Mouse (Mus musculus): ENCODE data around the gene Actc1. TPM values are rescaled to one million over a fixed set of nuclear protein-coding genes. Genes with fewer than 3 reads are reported as not detected.

Gene Actc1
- polyA plus RNA-seq, 1 experiment from 2014 or later: 52.9 TPM

GRCm38 (mm10) chr2:114047960-114048611, 5.3 kb downstream of the Actc1 start:
- ATAC-seq (ENCODE audit: insufficient read depth, low FRiP score, low read depth): no peak
- Histone ChIP-seq H3K27me3 (replicated peaks) (no peaks in the 10 kb centered on the region), H3K9ac (no peak overlapping the region), H3K36me3 (no peaks in the 10 kb centered on the region), H3K4me2 (no peak overlapping the region), H3K4me3 (replicated peaks) (no peak overlapping the region), H3K27ac (no peak overlapping the region), H3K4me1 (no peaks in the 10 kb centered on the region), H3K9me3 (no peaks in the 10 kb centered on the region)
- WGBS: 78% methylated on average over 5 of the region's 5 CpGs

GRCm38 (mm10) chr2:114046151-114046664, 7.1 kb downstream of the Actc1 start:
- no peak overlapping the region for H3K27ac ChIP-seq
- no peaks in the 10 kb centered on the region for H3K27me3 ChIP-seq (replicated peaks)
- H3K4me1 ChIP-seq: no peaks in the 10 kb centered on the region
- 89% methylated on average over 5 of the region's 5 CpGs for WGBS
- no peak overlapping the region for H3K4me3 ChIP-seq (replicated peaks)
- no peak overlapping the region for H3K9ac ChIP-seq
- ATAC-seq (ENCODE audit: insufficient read depth, low FRiP score, low read depth): no peak
- H3K9me3 ChIP-seq: no peaks in the 10 kb centered on the region
- no peaks in the 10 kb centered on the region for H3K36me3 ChIP-seq
- H3K4me2 ChIP-seq: no peak overlapping the region

- Histone ChIP-seq H3K27ac (no peak overlapping the region), H3K4me3 (replicated peaks) (no peak overlapping the region), H3K4me2 (no peak overlapping the region), H3K9me3 (no peaks in the 10 kb centered on the region), H3K27me3 (replicated peaks) (no peaks in the 10 kb centered on the region), H3K36me3 (no peaks in the 10 kb centered on the region), H3K4me1 (no peaks in the 10 kb centered on the region), H3K9ac (no peak overlapping the region)
- WGBS: 66% methylated on average over 2 of the region's 2 CpGs
- no peak for ATAC-seq (ENCODE audit: insufficient read depth, low FRiP score, low read depth)
Measured at GRCm38 (mm10) chr2:114037926-114038325, 15.4 kb downstream of the Actc1 start.

GRCm38 (mm10) chr2:114032259-114032658, 21.1 kb downstream of the Actc1 start:
- Histone ChIP-seq H3K27ac (no peak overlapping the region), H3K27me3 (replicated peaks) (no peaks in the 10 kb centered on the region), H3K36me3 (no peaks in the 10 kb centered on the region), H3K9ac (no peak overlapping the region), H3K9me3 (no peaks in the 10 kb centered on the region), H3K4me3 (replicated peaks) (no peak overlapping the region), H3K4me2 (no peak overlapping the region), H3K4me1 (no peaks in the 10 kb centered on the region)
- WGBS: 26% methylated on average over 2 of the region's 2 CpGs
- ATAC-seq (ENCODE audit: insufficient read depth, low FRiP score, low read depth): no peak

GRCm38 (mm10) chr2:114023383-114023782, 30.0 kb downstream of the Actc1 start:
- Histone ChIP-seq H3K9ac (no peak overlapping the region), H3K4me3 (replicated peaks) (no peak overlapping the region), H3K27ac (no peak overlapping the region), H3K4me2 (no peak overlapping the region), H3K9me3 (no peaks in the 10 kb centered on the region), H3K4me1 (no peaks in the 10 kb centered on the region), H3K27me3 (replicated peaks) (no peaks in the 10 kb centered on the region), H3K36me3 (no peaks in the 10 kb centered on the region)
- WGBS: 86% methylated on average over 6 of the region's 6 CpGs
- ATAC-seq (ENCODE audit: insufficient read depth, low FRiP score, low read depth): no peak

- H3K9ac ChIP-seq: no peak overlapping the region
- no peaks in the 10 kb centered on the region for H3K36me3 ChIP-seq
- H3K9me3 ChIP-seq: no peaks in the 10 kb centered on the region
- H3K27me3 ChIP-seq (replicated peaks): no peaks in the 10 kb centered on the region
- no peak overlapping the region for H3K4me3 ChIP-seq (replicated peaks)
- ATAC-seq (ENCODE audit: insufficient read depth, low FRiP score, low read depth): no peak
- H3K27ac ChIP-seq: no peak overlapping the region
- H3K4me2 ChIP-seq: no peak overlapping the region
- H3K4me1 ChIP-seq: no peaks in the 10 kb centered on the region
Measured at GRCm38 (mm10) chr2:114020210-114020563, 33.2 kb downstream of the Actc1 start.

GRCm38 (mm10) chr2:114019474-114020209, 33.7 kb downstream of the Actc1 start:
- no peak for ATAC-seq (ENCODE audit: insufficient read depth, low FRiP score, low read depth)
- Histone ChIP-seq H3K9me3 (no peaks in the 10 kb centered on the region), H3K27ac (no peak overlapping the region), H3K36me3 (no peaks in the 10 kb centered on the region), H3K4me1 (no peaks in the 10 kb centered on the region), H3K9ac (no peak overlapping the region), H3K4me3 (replicated peaks) (no peak overlapping the region), H3K4me2 (no peak overlapping the region), H3K27me3 (replicated peaks) (peaks cover 2% of the 10 kb centered on the region)
- 79% methylated on average over 11 of the region's 11 CpGs for WGBS

GRCm38 (mm10) chr2:114018136-114018535, 35.2 kb downstream of the Actc1 start:
- peaks cover 17% of the 10 kb centered on the region for H3K27me3 ChIP-seq (replicated peaks)
- no peak overlapping the region for H3K9ac ChIP-seq
- H3K4me2 ChIP-seq: no peak overlapping the region
- no peaks in the 10 kb centered on the region for H3K36me3 ChIP-seq
- ATAC-seq (ENCODE audit: insufficient read depth, low FRiP score, low read depth): no peak
- no peak overlapping the region for H3K27ac ChIP-seq
- H3K4me3 ChIP-seq (replicated peaks): no peak overlapping the region
- no peaks in the 10 kb centered on the region for H3K9me3 ChIP-seq
- 0 out of 2 replicates have a peak, but pooled peaks cover 7% of the 10 kb centered on the region for H3K4me1 ChIP-seq
- WGBS: 34% methylated on average over 10 of the region's 10 CpGs

GRCm38 (mm10) chr2:114014839-114015238, 38.5 kb downstream of the Actc1 start:
- ATAC-seq (ENCODE audit: insufficient read depth, low FRiP score, low read depth): no peak
- no peaks in the 10 kb centered on the region for H3K36me3 ChIP-seq
- H3K4me2 ChIP-seq: no peak overlapping the region
- WGBS: 72% methylated on average over 6 of the region's 6 CpGs
- H3K4me1 ChIP-seq: 0 out of 2 replicates have a peak, but pooled peaks cover 7% of the 10 kb centered on the region
- no peak overlapping the region for H3K4me3 ChIP-seq (replicated peaks)
- H3K9me3 ChIP-seq: no peaks in the 10 kb centered on the region
- no peak overlapping the region for H3K27ac ChIP-seq
- no peak overlapping the region for H3K9ac ChIP-seq
- peaks cover 25% of the 10 kb centered on the region for H3K27me3 ChIP-seq (replicated peaks)

GRCm38 (mm10) chr2:114013846-114014245, 39.5 kb downstream of the Actc1 start:
- Histone ChIP-seq H3K27me3 (replicated peaks) (peaks cover 25% of the 10 kb centered on the region), H3K27ac (no peak overlapping the region), H3K36me3 (no peaks in the 10 kb centered on the region), H3K4me3 (replicated peaks) (peak overlapping the region; percentile 39), H3K9ac (no peak overlapping the region), H3K9me3 (no peaks in the 10 kb centered on the region), H3K4me2 (peak overlapping the region; percentile 69), H3K4me1 (0 out of 2 replicates have a peak, but pooled peaks cover 7% of the 10 kb centered on the region)
- 1% methylated on average over 13 of the region's 13 CpGs for WGBS
- no peak for ATAC-seq (ENCODE audit: insufficient read depth, low FRiP score, low read depth)

- H3K4me3 ChIP-seq (replicated peaks): peak within 1 kb of the TSS; percentile 39
- ATAC-seq (ENCODE audit: insufficient read depth, low FRiP score, low read depth): peak; percentile 58
- H3K9me3 ChIP-seq: no peaks in the 10 kb centered on the region
- 0 out of 2 replicates have a peak, but pooled peaks cover 7% of the 10 kb centered on the region for H3K4me1 ChIP-seq
- under 1% methylated on average over 58 of the region's 60 CpGs for WGBS
- H3K9ac ChIP-seq: no peak within 1 kb of the TSS
- H3K36me3 ChIP-seq: no peaks in the 10 kb centered on the region
- peaks cover 25% of the 10 kb centered on the region for H3K27me3 ChIP-seq (replicated peaks)
- H3K4me2 ChIP-seq: peak within 1 kb of the TSS; percentile 69
- H3K27ac ChIP-seq: no peak within 1 kb of the TSS
Measured at GRCm38 (mm10) chr2:114013295-114013771, 40.0 kb downstream of the Actc1 start, which contains the start of gene Gjd2. Gjd2 (minus strand) TSS chr2:114013619.

GRCm38 (mm10) chr2:114012749-114013211, 40.6 kb downstream of the Actc1 start:
- Histone ChIP-seq H3K27ac (no peak overlapping the region), H3K9ac (no peak overlapping the region), H3K27me3 (replicated peaks) (peaks cover 25% of the 10 kb centered on the region), H3K9me3 (no peaks in the 10 kb centered on the region), H3K4me2 (peak overlapping the region; percentile 69), H3K36me3 (no peaks in the 10 kb centered on the region), H3K4me3 (replicated peaks) (peak overlapping the region; percentile 39), H3K4me1 (0 out of 2 replicates have a peak, but pooled peaks cover 7% of the 10 kb centered on the region)
- ATAC-seq (ENCODE audit: insufficient read depth, low FRiP score, low read depth): peak; percentile 35; the same call in 1 of the 2 replicates
- WGBS: 5% methylated on average over 19 of the region's 19 CpGs
